Mouse (Mus musculus) central nervous system, embryonic 11.5 days (tissue): ENCODE results near the gene 9530003J23Rik. TPM values are rescaled to one million over a fixed set of nuclear protein-coding genes. Genes with fewer than 3 reads are reported as not detected.

ENCODE experiments used
- polyA plus RNA-seq: library from polyadenylated mRNA; depleted of rRNA; stranded (reverse); fragments of >200 nt; gene quantifications from 2 replicates; pipeline ENCODE4 v1.2.3, GENCODE M21; 2012; rRNA removed

Gene 9530003J23Rik
- not detected in 2 replicates for polyA plus RNA-seq

DNA sequence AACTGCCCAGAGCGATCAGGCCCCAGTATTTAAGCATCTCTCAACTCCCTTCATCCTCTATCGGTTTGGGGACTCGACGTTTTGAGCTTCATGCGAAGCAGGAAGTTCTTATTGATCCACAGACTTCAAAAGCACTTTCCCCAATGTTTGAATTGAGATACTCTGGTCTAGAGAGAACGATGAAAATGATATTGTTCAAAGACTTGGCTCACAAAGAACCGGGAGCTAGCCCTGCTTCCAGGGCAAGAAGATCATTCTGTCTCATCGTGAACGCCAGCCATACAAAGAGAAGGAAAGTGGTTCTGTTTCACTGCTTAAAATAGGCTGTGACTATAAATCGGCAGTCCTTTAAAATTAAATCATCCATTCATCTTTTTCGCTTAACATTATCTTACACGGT lies at the start of gene 9530003J23Rik:
Gene 9530003J23Rik, minus strand, starts transcription at position 101 of the 400 bp plus-strand sequence.

DNA sequence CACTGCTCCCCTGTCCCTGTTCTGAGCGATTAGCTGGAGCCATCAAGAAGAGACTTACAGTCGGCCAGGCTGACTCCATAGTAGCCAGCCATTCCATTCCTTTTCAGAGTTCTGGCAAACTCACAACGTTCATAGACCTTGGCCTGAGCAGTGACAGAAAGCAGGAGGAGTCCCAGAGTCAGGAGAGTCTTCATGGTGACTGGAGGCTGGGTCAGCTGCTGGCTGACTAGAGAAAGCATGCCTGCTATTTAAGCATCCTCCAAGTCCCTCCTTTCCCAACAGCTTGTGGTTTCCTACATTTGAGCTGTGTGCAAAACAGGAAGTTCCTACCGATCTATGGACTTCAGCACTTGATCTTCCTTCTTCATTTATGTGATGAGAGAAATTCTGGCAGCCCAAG lies 43.5 kb upstream of the 9530003J23Rik start, which contains the start of gene Lyz2:
Gene Lyz2, minus strand, starts transcription at position 273 of the 400 bp plus-strand sequence.

DNA sequence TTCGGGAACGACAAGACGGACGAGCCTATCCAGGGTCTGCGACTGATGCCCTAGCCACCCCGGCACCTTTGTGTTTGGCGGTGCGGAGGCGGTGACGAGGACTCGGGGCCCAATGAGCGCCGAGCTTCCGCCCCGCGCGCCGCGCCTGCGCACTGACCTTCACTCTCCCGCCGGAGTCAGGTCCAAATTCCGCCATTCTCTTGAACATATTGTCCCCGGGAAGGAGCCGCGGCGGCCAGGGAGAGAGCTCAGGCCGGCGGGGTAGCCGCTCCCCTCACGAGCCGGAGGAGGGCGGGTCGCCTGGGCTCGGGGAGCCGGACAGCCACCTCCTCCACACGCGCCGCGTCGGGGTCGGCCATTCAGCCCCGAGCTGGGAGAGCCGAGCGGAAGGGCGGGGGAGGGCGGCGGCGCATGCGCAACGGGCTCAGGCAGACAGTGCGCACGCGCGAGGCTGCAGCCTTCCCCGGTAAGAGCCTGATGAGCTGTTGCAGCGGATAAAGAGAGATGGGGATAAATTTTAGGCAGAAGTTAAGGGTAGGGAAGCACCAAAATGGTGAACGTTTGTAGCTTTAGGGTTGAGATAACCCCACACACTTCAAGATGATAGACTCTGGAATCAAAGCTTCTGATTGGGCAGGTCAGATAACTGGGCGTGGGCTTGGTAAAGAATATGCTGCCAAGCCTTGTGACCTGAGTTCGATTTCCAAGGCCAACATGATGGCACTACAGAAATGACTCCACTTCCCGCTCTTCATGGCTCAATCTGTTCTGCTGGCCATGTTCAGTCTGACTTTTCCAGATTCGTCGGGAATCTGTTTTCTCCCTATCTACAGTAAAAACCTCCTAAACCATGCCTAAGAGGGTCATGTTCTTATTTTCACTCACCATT lies 14.2 kb downstream of the 9530003J23Rik start, which contains the start of gene Yeats4:
Gene Yeats4, minus strand, starts transcription at position 406 of the 889 bp plus-strand sequence.

Other genes with a start within 250 kb of the 9530003J23Rik start
- 1.1 and 1.8 TPM in 2 replicates for gene Lrrc10, start 193.4 kb downstream of the 9530003J23Rik start, polyA plus RNA-seq
- 328 TPM in 2 replicates for gene Cct2, start 174.9 kb downstream of the 9530003J23Rik start, polyA plus RNA-seq
- 22.6 and 35.0 TPM in 2 replicates for gene Frs2, start 90.2 kb downstream of the 9530003J23Rik start, polyA plus RNA-seq
- 136 and 193 TPM in 2 replicates for gene Yeats4, start 14.2 kb downstream of the 9530003J23Rik start, polyA plus RNA-seq
- gene Lyz2, start 43.6 kb upstream of the 9530003J23Rik start, polyA plus RNA-seq: 11.5 and 12.3 TPM in 2 replicates
- 0.19 and 0.26 TPM in 2 replicates for gene Lyz1, start 54.2 kb upstream of the 9530003J23Rik start, polyA plus RNA-seq
- 134 and 180 TPM in 2 replicates for gene Cpsf6, start 141.3 kb upstream of the 9530003J23Rik start, polyA plus RNA-seq